Mouse (Mus musculus) frontal cortex, postnatal 25 days (tissue): ENCODE results near the gene Fgfr2.
A peak's percentile ranks its signal among the peaks of the same experiment; 100 is the strongest.
"Not testable (repeated sequence)": the region's sequence is repeated elsewhere in the genome, so short reads cannot be mapped to it uniquely, and the experiment has no call there.

Experiments used
- DNase-seq, 2 experiments: peaks; one replicate each; pipeline ENCODE4 v3.0.0; 2022; ENCODE audit warnings: low spot score in 2 of 2

The Fgfr2 gene

DNA sequence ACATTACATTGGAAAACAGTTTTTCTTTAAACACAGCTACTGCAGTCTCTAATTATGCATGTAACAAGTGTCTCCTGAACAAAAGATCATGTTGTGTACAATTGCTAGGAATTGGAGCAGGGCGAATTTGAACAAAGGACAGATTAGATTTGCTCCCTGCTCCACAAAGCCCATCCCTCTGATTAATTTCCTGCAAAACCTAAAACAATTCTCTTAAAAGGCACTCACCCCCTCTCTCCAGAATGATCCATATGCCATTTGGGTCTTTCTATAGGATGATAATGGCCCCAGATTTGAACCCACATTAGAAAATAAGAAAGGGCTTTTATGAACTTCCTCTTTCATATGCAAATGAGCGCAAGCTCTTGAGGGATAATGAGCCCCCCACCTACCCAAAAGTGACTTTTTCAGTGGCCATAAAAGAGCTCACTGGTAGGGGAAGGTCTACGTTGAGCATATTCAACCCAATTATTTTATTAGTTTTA is 1658.0 kb downstream of the Fgfr2 start:
- no peak for DNase-seq

DNA sequence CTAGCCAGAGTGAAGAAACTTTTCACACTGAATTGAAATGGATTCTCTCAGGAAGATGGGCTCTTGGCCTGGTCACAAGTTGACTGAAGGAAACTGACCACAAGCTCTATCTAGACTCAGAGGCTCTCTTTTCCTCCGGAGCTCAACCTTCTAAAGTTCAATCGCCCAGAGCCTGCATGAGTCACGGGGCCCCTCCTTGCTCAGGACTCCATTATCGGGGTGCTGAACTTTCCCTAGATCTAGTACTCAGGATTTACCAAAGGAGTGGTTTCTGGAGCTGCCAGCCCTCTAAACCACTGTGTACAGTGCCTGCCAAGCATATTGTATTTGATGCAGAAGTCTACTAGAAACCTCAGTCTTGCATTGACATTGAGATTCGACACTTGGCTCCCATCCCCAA is 1666.4 kb downstream of the Fgfr2 start:
- DNase-seq, result no peak

DNA sequence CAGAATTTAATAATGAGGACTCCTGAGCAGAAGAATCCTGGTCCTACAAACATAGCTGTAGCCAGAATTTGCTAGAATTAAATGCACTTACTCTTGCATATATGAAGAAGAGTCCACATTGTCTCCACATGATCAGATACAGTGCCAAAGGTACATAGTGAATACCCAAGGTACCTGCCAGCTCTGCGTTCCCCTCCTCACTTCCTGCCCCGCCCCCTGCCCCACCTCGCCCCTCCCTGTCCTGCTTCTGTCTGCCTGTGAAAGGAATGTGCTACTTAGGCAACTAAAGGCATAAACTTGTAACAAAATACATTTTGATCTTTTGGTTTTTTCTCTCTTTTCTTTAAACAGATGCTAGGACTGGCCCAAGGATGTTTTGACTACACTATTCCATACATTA is 1686.1 kb downstream of the Fgfr2 start:
- no peak for DNase-seq

DNA sequence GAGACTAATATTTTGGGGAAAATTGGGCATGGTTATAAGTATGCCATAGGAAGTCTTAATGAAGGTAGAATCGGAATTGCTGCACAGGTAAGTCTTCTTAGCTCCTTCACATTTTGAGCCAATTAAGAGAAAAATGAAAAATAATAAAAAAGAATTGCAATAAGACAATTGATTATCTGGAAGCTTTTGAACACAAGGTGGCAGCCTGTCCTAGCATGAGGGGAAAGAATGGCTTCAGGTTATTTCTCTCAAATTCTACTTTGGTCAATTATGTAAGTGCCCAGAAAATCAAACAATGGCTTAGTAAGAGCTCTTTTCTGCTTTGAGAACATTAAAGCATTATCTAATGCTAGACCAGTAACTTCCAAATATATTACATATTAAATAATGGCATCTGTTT is 1688.9 kb downstream of the Fgfr2 start:
- no peak for DNase-seq

DNA sequence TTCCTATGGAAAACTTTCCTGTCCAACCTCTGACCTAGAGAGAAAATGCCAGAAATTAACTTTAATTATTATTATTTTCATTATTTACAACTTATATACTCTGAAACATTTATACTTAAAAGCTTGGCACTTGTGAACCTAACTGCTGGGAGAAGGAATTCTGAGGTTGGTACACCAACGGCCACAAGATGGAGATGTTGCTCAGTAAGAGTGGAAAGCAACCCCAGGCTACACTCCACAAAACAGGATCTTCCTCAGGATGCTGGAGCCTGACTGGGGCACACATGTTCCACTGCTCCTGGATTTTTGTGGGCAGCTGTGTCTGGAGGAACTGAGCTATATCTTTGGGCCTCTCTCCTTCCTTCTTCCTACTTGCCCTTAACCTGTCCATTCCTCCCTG is 1690.9 kb downstream of the Fgfr2 start:
- peak; percentile 27 to 36 for DNase-seq

DNA sequence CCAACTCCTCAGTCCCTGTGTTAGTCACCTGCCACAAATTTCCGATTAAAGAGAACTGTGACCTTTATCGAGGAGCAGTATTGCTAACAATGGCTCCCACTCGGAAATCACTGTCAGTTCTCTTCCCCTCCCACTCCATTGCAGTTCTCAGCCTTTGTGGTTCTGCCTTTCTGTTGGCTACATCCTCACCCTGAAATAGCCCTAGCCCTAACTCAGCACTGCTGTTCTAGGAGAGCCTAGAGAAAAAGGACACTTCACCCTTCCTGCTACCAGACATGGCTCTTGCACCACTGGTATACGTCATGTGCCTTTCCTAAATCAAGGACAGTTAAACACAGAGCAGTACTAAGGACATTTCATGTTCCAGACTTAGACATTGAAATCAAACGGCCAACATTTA is 1695.8 kb downstream of the Fgfr2 start:
- no peak for DNase-seq

DNA sequence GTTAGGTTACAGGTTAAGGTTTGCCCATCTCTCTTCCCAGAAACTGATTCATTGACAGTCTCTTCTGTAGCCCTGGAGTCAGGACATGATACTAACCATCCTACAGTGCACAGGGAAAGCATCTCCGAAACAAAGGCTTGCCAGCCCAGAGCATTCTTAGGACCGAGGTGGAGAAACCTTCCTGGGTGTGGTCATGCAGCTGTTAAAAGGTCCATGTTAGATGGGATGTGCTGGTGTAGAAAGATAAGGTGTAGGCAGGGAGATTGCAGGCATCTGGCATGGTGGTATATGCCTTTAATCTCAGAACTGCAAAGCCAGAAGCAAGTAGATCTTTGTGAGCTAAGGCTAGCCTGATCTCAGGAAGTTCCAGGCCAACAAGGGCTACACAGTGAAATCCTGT is 1698.2 kb downstream of the Fgfr2 start:
- no peak for DNase-seq

DNA sequence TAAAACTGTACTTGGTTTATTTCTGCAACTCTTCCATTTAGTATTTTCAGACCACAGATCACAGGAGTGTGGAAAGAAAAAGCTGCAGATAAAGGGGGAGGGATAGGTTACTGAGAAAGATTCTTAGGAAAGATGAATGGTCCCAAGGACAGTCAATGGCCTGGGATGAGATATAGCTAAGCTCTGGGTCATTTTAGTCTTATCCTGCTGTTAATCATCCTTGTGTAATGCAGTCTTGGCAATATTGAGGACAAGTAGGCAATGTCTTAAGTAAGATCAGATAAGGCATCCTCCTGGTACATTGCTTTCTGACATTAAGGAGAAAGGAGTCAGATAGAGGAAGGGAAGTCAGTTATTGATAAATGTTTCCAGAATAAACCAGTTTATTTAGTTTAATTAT is 1705.5 kb downstream of the Fgfr2 start:
- DNase-seq, result no peak

DNA sequence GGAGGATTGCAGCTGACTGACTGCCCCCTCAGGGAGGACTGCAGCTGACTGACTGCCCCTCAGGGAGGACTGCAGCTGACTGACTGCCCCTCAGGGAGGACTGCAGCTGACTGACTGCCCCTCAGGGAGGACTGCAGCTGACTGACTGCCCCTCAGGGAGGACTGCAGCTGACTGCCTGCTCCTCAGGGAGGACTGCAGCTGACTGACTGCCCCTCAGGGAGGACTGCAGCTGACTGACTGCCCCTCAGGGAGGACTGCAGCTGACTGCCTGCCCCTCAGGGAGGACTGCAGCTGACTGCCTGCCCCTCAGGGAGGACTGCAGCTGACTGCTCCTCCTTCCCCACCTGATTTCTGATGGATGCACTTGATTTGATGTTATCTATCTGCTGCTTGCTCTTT is 1706.4 kb downstream of the Fgfr2 start:
- DNase-seq, result not testable (repeated sequence)

DNA sequence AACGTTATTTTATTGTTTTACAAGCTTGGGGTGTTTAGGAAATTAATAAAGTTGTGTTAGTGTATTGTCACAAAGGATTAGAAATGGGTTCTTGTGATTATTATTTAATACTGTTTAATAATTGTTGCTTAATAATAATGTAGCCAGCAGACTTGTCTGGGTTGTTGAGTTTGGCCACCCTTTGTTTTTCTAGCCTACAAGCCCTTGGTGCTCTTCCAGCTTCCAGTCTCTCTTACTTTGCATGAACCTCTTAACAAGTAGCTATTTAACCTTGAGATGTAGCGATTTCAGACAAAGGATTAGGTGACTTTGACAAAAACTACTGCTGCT is 1711.2 kb downstream of the Fgfr2 start:
- no peak for DNase-seq

DNA sequence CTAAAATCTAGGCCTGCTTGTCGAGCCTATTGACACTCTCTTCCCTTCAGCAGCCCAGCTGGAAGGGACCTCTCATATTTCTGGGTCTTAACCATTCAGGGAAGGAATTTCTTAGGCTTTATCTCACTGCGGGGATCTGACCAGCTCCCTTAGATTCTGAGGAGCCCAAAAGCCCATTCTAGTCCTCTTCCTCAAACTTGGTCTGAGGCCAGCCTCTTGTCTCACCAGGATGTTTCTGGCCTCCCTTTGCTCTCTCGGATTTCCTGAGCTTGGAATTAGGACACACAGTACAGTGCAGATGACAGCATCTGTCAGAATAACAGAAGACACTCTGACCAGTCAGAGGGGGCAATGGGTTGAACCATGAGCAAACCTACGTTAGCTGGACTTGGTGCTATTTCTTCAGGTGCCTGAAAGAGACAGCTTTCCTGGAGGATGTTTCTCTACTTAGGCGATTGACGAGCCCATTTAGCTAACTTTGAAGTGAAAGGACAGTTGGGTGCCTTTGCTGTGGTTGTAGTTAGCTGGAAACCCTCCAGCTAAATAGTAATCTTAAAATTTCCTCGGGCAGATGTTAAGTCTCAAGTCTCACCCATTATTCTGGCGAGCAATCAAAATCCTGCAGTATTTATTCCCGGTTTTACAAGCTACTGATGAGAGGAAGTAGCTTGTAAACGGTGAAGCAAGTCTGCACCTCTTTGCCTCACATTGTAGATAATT is 1711.8 kb downstream of the Fgfr2 start:
- no peak for DNase-seq

DNA sequence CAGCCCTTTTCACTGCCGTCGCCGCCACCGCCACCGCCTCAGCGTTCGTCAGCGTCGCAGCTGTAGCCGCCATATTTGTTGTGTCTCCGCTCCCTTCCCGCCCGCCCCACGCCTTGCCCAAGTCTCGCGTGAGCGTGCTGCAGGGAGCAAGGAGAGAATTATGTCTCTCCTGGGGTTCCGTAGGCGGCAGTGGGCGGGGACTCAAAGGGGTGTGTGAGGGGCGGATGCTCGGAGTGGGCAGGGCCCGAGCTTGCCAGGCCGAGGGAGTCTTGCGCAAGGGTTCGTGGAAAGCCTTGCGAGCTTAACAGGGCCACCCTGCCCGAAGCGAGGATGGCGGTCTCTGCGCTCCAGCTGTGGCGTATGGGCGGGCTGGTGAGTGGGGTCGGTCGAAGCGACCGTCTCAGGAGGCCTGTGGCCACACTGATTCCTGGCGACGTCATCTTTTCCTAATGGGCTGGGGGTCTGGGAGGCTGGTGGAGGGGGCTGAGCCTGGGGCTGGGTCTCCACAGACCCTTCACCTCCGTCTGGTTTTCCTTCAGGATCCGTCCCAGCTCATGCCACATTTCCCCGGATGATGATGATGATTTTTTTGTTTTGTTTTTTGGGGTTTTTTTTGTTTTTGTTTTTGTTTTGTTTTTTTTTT is 1712.6 kb downstream of the Fgfr2 start, which contains the start of the genes Ikzf5 and Acadsb:
Gene Ikzf5 (minus strand): TSS at position 106 of the 643 bp plus-strand sequence.
Gene Acadsb (plus strand): TSS at position 186 of the 643 bp plus-strand sequence.
- DNase-seq, result peak; percentile 98 to 99

DNA sequence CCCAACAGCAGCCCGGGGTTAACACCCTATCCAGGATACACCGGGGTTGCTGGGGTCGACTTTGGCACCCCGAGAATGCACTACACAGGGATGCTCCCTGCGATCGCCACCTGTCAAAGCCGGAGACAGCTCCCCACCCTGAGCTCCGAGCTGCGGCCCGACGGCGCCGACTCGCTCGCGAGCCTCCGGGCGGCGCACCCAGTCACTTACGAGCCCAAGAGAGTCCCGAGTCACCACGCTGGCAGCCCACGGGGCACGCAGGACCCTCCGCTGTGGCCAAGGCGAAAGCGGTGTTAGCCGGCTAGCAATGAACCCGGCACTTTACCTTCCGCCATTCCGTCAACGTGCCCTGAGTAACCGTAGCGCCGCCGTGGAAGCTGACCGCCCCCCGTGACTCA is 1713.2 kb downstream of the Fgfr2 start:
- peak in 1 of 2 experiments; percentile 14 for DNase-seq

DNA sequence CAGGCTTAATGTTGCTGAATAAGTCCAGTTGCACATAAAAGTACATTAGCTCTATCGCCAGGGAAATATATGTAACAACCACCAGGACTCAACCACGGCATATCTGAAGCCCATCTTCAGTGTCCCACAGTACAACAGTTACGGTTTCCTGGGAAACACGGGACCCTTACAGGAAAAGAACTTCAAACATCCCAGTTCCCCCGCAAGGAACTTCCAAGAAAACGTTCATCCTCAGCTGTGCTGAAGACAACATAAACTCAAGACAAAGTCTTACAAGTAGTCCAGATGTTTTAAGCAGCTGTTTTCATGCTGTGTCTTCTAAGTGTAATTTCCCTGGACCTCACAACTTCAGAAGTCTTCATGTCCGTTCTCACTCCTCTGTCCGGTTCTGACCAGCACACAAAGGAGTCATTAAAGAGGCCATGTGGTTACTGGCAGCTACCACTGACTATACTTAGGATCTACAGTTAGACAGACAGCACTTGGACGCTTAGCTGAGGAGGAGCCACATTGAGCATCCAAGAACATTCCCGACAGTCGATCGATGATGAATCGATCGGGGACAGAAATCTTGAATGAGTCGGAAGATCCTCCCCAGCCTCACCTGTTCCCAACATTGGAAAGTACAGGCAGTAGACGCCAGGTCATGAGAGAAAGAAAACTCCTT is 1713.7 kb downstream of the Fgfr2 start:
- no peak for DNase-seq

DNA sequence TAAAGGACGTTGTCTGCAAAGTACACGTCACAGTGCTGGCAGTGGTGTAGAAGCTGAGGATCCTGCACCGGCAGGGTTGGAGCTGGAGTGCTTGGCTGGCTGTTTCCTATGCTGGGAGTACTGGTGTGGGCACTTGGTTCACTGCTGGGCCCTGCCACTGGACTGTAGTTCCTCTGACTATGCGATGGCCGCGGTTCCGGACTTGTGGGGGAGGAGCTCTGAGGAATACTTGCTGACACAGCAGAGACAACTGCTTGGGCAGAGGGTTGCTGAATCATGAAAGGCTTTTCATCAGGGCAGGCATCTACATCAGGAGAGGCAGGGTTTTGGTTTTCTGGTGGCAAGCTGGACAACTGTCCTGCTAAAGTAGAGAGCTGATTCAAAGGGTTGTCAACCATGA is 1731.4 kb downstream of the Fgfr2 start:
- DNase-seq, result not testable (repeated sequence)

DNA sequence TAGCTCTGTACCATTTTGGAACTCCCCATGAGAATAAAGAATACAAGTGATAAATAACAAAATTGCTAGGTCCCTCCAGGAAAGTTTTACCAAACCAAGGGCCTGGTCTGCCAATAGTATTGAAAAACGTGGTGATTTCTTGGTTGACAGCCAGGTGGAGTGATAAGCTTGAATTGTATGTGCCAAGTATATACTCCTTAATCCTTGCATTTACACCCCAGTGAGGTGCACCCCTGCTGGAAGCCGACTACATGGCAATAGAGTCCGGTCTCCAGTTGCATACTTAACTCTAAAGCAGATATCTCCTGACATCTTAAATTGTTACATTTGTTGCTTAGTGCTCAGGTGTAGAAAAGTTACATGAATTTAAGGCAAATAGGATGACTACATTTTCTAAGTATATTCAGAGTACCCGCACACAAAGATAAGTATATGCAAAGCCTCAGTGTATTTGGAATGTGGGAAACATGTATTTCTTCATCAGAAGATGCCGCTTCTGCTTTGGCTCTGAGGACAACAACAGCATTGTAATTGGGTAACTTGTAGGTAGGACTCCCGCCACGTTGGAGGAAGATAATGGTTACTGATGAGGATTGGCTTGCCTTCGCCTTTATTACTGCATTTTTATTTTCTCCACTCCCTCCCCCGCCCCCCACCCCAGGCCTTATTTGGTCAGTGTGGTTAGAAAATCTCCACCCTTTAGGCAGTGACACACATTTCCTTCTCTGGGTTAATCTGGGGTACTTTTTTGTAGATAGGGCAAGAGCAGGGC is 1751.1 kb downstream of the Fgfr2 start:
- DNase-seq, result no peak

DNA sequence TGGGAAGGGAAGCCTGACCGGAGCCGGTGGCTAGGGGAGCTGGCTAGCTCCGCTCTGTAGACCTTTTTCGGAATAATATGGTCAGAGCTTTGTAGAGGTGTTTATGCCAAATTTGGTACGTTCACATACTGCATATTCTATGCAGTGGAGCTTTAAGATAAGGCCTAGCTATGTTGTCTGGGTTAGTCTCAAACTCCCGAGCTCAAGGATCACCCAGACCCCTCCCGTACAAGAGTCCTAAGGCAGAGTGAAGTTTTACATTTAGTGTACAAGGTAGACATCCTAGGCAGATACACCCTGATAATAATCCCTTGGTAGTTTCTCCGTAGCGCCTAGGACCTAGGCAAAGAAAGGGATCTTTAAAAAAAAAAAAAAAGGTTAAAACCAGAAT is 1751.7 kb downstream of the Fgfr2 start:
- no peak for DNase-seq

DNA sequence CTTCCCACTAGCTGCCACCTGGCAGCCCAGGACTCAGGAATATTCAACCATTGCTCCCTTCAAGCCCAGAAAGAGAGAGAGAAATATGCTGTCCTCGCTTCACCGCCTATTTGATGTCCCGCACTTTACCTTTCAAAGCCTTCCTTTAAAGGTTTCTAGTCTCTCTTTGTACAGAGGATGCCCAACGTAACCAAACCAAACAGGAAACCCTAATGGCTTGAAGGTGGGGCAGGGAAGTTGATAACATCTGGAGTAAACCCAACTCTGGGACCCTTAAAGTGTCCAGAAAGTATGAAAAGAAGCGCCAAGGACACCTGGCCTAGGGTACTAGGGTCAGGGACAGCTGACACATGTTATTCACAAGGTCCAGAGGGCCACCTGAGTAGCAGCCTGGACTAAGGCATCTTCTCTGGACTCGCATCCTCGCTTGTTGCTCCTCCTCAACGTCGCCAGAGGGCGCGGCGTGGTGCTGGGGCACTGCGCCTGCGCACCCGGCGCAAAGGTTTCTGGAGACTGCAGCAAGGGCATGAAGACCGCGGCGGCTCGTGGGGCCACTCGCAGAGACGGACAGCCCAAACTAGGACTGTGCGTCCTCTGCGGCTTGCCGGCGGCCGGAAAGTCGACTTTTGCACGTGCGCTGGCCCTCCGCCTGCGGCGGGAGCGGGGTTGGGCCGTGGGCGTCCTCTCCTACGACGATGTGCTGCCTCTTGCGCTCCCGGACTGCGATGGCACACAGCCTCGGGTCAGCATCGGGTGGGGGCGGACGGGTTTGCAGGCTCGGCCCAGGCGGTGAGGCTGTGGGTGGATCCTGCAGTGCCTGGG is 1752.3 kb downstream of the Fgfr2 start, which contains the start of gene Pstk:
Gene Pstk (plus strand): TSS at position 494 of the 822 bp plus-strand sequence.
- peak; percentile 84 for DNase-seq

DNA sequence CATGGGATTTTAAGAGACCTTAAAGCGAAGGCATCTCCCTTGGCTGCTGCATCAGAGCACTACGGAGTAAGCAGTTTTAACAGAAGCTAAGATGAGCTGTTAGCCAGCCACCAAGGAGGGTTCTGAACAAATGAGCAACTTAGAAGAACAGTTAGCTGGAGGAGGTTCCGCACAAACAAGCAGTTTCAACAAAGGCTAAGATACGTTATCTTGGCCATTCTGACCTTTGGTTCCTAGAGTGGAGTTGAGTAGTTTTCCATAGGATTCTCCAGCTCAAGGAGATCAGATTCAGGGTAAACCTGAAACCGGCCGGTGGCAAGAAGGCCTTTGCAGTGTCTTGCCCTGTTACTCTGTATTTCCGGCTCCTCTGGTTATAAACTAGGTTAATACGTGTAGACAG is 1759.0 kb downstream of the Fgfr2 start:
- no peak for DNase-seq

DNA sequence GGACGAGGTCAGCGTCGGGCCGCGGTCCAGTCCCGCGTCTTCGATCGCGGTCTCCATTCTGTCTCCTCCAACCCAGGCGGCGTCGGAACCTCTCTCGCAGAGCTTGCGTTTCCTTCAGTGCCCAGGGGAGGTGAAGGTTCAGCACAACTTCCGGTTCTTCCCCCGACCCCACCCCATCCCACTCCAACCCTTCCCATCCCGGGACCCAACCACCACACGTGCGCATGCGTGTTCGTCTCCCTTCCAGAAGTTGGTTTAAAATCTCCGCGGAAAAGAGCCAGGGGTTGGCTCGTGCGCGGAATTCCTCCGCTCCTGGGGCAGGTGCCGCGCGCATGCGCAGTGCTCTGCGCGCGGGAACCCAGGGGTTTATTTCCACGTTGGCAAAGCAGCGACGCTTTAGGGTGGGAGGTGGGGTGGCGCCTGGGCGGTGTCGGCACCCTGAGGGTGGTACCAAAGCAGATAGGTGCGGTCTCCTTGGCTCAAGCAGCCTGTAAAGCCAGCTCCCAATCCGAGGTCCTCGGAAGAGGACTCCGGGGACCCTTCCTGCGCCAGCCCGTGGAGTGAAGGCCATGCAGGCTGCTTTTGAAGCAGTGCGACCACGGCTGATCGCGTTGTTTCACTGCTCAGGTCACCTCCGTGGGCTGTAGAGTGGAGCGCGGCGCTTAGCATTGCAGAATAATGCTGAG is 1760.4 kb downstream of the Fgfr2 start, which contains the start of gene 2310057M21Rik:
Gene 2310057M21Rik (minus strand): TSS at position 145 of the 686 bp plus-strand sequence.
- peak; percentile 75 to 85 for DNase-seq

DNA sequence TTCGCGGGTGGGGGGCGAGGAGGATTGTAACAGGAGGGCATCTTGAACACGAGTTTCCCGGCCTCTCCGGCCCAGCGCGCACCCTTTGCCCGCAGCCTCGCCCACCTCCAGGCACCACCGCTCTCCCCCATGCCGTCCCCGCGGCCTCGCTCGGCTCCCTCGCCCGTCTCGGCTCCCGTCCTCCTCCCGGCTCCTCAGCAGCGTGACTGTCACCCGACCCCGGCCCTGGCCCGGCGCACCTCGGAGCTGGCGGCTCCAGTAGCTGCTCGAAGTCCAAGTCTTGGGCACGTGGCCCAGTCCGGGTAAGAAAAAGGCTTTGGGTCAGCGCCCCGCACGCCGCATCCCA is 1760.9 kb downstream of the Fgfr2 start:
- DNase-seq, result no peak
